Mouse (Mus musculus) fat pad, adult 2 months (tissue): Measurements from ENCODE around the gene Crocc2.

Experiments
- DNase-seq: peaks from one replicate; pipeline ENCODE4 v3.0.0-alpha.2; 2011; ENCODE audit warnings: low read depth, low spot score; ENCODE audit errors: extremely low read depth

Crocc2 gene

DNA sequence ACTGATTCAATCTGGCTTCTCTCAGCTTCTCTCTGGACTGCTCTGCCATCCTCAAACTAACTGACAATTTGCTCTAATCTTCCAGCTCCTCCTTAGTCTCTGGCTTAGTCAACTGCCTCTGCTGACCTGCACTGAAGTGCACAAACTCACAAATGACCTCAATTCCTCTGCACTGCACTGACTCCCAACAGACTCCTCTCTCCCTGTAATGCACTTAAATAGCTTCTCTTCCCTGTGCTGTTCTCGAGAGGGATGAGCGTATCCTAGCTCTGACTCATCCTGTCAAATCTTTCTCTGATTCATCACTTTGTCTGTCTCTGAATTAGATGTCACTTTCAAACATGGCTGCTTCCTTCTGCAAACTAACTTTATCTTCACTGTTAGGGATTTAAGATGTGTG is 99.7 kb downstream of the Crocc2 start:
- no peak for DNase-seq

DNA sequence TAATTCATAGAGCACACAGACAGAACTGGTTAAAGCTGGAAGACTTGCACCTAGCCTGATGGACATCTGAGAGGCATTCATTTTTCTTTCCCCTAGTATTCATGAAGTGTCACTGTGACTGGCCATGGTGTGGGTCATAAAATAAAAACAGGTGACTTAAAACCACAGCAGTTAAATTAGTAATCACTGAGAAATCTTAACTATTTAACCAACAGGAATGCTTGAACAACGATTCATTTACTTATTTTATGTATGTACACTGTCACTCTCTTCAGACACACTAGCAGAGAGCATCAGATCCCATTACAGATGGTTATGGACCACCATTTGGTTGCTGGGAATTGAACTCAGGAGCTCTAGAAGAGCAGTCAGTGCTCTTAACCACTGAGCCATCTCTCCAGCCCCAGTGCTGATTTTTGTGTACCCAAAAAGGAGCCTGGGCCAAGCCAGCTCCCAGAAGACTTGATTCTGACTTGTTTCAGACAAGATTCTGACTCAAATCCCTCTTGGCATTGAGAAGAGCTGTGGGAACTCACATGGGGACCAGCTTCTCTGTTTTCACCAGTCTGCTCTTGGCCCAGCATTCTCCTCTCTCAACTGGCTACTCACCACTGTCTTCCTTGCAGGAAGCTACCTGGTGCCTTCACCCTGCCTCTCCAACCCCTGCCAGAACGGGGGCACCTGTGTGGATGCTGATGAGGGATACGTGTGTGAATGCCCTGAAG is 102.2 kb downstream of the Crocc2 start:
- no peak for DNase-seq

DNA sequence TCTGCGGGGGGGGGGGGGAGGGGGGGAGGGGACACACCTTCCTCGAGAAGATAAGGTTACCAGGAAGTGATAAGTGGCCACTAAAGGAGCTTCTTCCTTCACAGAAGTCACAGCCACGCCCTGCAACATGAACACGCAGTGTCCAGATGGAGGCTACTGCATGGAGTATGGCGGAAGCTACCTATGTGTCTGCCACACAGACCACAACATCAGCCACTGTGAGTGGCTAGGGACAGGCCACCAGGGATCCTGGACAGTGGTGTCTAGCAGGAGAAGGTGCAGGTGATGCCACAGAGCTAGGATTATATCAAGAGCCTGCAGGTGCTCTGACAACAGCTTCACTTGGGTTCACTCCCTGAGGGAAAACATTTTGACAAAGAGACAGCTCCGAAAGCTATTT is 103.2 kb downstream of the Crocc2 start:
- DNase-seq: no peak

DNA sequence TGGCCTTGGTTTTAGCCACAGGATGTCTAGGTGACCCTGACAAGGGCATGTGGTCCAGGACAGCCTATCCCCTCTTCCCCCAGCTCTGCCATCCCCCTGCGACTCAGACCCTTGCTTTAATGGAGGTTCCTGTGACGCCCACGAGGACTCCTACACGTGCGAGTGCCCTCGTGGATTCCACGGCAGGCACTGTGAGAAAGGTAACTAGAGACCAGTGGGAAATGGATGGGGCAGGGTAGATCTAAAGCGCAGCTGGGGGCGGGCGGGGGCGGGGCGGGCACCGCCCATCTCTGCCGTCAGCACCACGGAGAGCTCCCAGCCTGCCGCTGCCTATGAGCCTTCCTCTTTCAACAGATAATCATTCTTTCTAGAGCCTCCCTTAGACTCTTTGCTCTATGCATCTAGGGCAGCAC is 103.9 kb downstream of the Crocc2 start:
- DNase-seq: no peak

GRCm38 (mm10) chr1:93275561-93275960 is 107.0 kb downstream of the Crocc2 start:
- no peak for DNase-seq

- no peak for DNase-seq
Observed at GRCm38 (mm10) chr1:93277041-93277440, 108.5 kb downstream of the Crocc2 start.
